Mouse (Mus musculus): Measurements from ENCODE around the gene Cdk5rap2. TPM values are rescaled to one million over a fixed set of nuclear protein-coding genes. Genes with fewer than 3 reads are reported as not detected.

Gene Cdk5rap2
- polyA plus RNA-seq, 1 experiment from 2014 or later, result 17.0 TPM

GRCm38 (mm10) chr4:70262850-70263249 lies 147.4 kb downstream of the Cdk5rap2 start:
- DNase-seq (ENCODE audit: low spot score), result no peak

GRCm38 (mm10) chr4:70261315-70261714 lies 148.9 kb downstream of the Cdk5rap2 start:
- DNase-seq (ENCODE audit: low spot score), result no peak

- no peak for DNase-seq (ENCODE audit: low spot score)
These were observed 149.8 kb downstream of the Cdk5rap2 start for GRCm38 (mm10) chr4:70260419-70260807.

GRCm38 (mm10) chr4:70259726-70260418 lies 150.4 kb downstream of the Cdk5rap2 start:
- DNase-seq (ENCODE audit: low spot score), result no peak

- no peak for DNase-seq (ENCODE audit: low spot score)
These were observed 151.4 kb downstream of the Cdk5rap2 start for GRCm38 (mm10) chr4:70258826-70259225.

GRCm38 (mm10) chr4:70258205-70258604 lies 152.0 kb downstream of the Cdk5rap2 start:
- DNase-seq (ENCODE audit: low spot score), result no peak

- no peak for DNase-seq (ENCODE audit: low spot score)
These were observed 158.5 kb downstream of the Cdk5rap2 start for GRCm38 (mm10) chr4:70251782-70252181.

- DNase-seq (ENCODE audit: low spot score), result no peak
These were observed 164.5 kb downstream of the Cdk5rap2 start for GRCm38 (mm10) chr4:70245706-70246105.

- DNase-seq (ENCODE audit: low spot score), result no peak
These were observed 166.6 kb downstream of the Cdk5rap2 start for GRCm38 (mm10) chr4:70243561-70244120.

- DNase-seq (ENCODE audit: low spot score), result no peak
These were observed 170.5 kb downstream of the Cdk5rap2 start for GRCm38 (mm10) chr4:70239731-70240130.

GRCm38 (mm10) chr4:70238862-70239261 lies 171.4 kb downstream of the Cdk5rap2 start:
- no peak for DNase-seq (ENCODE audit: low spot score)

GRCm38 (mm10) chr4:70232383-70232782 lies 177.9 kb downstream of the Cdk5rap2 start:
- DNase-seq (ENCODE audit: low spot score), result no peak

GRCm38 (mm10) chr4:70229874-70230273 lies 180.4 kb downstream of the Cdk5rap2 start:
- DNase-seq (ENCODE audit: low spot score), result no peak

- no peak for DNase-seq (ENCODE audit: low spot score)
These were observed 181.9 kb downstream of the Cdk5rap2 start for GRCm38 (mm10) chr4:70228350-70228749.

- no peak for DNase-seq (ENCODE audit: low spot score)
These were observed 182.6 kb downstream of the Cdk5rap2 start for GRCm38 (mm10) chr4:70227667-70228066.

- no peak for DNase-seq (ENCODE audit: low spot score)
These were observed 185.7 kb downstream of the Cdk5rap2 start for GRCm38 (mm10) chr4:70224503-70224902.

GRCm38 (mm10) chr4:70221878-70222277 lies 188.4 kb downstream of the Cdk5rap2 start:
- no peak for DNase-seq (ENCODE audit: low spot score)

GRCm38 (mm10) chr4:70221370-70221769 lies 188.9 kb downstream of the Cdk5rap2 start:
- no peak for DNase-seq (ENCODE audit: low spot score)

GRCm38 (mm10) chr4:70220277-70221180 lies 189.7 kb downstream of the Cdk5rap2 start:
- DNase-seq (ENCODE audit: low spot score), result no peak

- DNase-seq (ENCODE audit: low spot score), result no peak
These were observed 190.5 kb downstream of the Cdk5rap2 start for GRCm38 (mm10) chr4:70219776-70220175.

GRCm38 (mm10) chr4:70185971-70186370 lies 224.3 kb downstream of the Cdk5rap2 start:
- DNase-seq (ENCODE audit: low spot score), result no peak
